Mouse (Mus musculus): ENCODE measurements around the gene Mab21l1.

Gene Mab21l1

DNA sequence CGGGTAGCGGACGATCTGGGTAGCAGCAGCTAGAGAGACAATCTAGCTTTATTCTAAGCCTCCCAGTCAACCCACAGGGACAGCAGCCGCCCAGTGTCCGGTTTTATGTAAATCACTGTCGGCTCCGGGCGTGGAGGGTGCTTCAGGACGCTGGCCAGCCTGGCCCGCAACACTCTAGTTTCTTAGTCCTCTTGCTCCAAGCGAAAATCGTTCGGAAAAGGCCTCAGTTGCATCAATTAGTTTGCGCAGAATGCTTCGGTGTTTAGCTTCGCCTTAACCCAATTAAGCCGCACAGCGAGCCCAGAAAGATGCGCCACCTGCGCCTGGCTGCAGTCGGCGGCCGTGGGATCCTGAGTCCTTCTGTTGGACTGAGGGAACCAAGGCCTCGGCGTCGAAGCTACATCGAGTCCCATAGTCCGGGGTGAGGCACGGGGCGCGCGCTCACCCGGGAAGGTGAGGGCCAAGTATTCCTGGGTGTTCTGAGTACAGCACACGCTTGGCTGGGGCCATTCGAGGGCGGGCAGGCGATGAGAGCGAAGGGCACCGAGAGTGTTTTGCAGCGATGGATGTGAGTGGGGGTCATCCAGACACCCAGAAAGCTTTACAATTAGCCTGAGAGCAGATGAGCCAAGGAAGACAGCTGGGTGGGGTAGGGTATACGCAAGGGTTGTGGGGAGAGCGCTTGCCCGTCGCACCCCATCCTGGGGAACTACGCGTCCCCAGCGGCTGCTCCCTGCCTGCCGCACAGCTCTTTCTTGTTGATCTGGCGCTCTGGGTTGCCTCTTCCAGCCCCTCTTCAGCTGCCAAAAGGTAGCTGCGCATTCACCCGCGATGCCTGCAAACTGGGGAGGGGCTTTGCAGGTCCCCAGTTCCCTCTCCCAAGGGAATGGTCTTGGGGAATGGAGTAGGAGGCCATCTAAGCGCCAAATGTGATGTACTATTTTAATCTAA is 1.9 kb upstream of the Mab21l1 start:
- peak; percentile 63 to 79 for DNase-seq

- peak; percentile 48 to 56 for DNase-seq
Observed at GRCm38 (mm10) chr3:55781429-55782055, 768 bp upstream of the Mab21l1 start.

DNA sequence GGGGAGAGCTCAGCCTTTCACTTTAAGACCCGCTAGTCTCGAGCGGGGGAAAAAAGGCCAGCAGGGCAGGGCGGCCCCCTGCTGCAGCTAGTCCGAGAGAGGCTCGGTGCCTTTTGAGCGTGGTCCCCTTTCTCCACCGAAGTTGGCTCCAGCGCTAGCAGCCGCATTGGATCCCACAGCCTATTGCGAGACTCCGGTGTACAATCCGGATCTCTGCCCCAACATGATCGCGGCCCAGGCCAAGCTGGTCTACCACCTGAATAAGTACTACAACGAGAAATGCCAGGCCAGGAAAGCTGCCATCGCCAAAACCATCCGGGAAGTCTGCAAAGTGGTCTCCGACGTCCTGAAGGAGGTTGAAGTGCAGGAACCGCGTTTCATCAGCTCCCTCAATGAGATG is 461 bp downstream of the Mab21l1 start:
- peak; percentile 56 to 75 for DNase-seq

DNA sequence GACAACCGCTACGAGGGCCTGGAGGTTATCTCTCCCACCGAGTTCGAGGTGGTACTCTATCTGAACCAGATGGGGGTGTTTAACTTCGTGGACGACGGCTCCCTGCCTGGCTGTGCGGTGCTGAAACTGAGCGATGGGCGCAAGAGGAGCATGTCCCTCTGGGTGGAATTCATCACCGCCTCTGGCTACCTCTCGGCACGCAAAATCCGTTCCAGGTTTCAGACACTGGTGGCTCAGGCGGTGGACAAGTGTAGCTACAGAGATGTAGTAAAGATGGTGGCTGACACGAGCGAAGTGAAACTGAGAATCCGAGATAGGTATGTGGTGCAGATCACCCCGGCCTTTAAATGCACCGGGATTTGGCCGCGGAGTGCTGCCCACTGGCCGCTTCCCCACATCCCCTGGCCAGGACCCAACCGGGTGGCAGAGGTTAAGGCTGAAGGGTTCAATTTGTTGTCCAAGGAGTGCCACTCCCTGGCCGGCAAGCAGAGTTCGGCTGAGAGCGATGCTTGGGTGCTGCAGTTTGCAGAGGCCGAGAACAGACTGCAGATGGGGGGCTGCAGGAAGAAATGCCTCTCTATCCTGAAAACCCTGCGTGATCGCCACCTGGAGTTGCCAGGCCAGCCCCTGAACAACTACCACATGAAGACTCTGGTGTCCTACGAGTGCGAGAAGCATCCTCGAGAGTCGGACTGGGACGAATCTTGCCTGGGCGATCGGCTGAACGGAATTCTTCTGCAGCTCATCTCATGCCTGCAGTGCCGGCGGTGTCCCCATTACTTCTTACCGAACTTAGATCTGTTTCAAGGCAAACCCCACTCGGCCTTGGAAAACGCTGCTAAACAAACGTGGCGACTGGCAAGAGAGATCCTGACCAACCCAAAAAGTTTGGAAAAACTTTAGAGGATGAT is 1.1 kb downstream of the Mab21l1 start:
- DNase-seq = peak; percentile 66 to 75

DNA sequence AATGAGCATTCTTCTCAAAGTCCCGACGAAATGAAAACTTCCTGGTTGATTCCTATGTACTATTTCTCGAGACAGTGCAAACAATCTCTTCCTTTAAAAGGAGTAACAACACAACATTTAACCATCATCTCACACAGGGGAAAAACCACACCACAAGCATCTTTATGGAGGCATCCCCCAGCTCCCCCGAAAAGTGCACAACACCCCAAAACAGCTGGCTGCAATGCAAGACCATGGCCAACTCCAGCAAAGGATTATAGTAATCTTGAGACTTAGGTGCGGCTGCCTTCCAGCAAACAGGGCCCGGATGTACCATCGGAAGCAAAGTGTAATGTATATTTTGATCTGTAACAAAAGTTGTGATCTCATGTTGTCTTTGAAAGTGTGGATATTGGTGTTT is 1.8 kb downstream of the Mab21l1 start:
- DNase-seq = no peak

GRCm38 (mm10) chr3:55785266-55785980 is 3.1 kb downstream of the Mab21l1 start:
- DNase-seq = peak in 1 of 2 experiments; percentile 45

DNA sequence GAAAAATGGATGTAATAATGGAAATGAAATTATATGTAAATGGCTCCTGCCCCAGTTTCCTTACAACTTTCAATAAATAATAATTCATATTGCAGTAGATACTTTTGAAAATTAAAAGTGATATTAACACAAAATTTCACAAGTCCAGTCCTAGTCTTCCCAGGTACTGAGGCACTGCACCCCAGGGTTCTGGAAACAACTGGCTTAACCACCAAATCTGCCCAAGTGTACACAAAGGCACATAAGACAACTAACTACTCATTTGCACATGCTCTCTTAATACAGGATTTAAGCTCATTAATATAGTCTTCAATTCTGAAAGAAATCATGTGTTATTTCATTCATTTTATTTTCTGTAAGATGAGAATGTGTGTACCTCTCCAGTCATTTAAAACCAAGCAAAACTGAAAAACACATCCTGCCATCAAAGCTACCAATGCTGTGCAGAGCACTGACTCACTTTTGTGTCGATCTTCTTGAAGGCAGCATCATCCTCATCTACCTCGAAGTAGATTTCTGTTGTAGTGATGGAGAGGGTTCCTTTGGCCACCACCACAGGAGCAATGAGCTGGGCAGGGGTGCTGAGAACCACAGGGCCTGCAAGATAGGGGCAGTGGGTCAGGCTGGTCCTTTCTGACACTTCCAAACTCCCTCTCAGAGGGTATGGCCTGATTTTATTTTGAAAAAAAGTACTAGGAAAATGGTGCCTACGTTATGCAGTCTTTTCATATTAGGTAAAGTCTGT is 3.8 kb downstream of the Mab21l1 start:
- DNase-seq = peak; percentile 22 to 59

DNA sequence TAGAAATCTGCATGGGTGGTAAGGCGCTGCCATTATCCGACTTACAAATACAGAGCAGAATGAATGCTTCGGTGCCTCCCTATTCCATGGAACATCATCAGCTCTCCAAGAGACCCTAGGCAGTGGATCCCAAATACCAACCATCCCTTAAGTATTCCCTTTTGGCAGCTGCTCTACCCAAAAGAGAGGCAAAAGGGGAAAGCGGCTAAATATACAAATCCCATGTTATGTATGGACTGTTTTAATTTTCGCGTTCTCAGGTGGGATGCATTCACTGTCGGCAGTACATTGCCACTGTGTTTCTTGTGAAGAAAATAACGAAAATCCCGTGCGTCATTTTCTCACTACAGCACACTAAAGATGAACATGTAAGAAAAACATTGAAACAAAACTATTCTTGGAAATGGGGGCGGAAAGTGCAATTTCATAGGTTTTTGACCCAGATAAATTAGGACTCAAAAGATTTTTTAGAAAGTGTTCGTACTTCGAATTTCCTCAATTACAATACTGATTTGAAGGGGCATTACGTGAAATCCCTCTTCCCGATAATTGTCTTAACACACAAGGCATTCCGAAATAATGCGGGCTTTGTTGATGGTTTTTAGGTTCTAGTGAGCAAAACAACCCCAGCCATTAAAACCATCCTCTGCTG is 4.7 kb downstream of the Mab21l1 start:
- DNase-seq = peak; percentile 25 to 52

GRCm38 (mm10) chr3:55787487-55788213 is 5.3 kb downstream of the Mab21l1 start:
- peak; percentile 64 to 79 for DNase-seq

DNA sequence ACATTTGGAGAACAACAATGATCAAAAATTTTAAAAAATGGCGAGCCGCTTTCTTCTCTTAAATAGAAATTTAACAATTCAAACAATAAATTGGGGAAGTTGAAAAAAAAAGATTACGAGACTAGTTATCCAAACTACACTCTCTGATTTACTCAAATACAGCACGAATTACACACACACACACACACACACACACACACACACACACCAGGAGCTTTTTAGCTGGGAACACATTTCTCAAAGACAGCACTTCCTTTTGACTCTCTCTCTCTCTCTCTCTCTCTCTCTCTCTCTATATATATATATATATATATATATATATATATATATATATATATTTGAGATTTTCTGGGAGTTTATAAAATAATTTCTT is 5.9 kb downstream of the Mab21l1 start:
- no peak for DNase-seq

DNA sequence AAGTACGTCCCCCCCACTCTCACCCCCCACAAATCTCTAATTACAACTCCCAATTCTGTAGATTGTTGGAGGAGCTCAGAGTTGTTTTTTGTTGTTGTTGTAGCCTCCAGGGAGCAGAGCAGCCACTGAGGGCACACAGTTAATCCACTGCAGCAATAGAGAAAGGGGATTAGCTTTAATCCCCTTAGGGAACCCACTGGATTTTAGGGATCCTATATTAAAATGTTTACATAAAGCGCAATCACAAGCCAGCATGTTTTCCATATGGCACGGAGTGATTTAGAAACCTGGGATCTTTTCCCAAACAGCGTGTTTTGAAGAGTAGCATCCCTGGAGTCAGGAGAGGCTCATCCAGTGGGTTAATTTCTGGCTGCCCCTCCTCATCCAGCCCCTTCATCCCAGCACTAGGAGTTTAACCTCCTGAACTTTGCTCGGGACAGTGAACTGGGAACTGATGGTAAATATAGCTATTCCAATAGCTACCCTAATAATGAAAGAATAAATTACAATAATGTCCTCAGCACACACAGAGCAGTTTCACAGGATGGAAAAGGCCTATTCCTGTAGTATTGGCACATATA is 6.4 kb downstream of the Mab21l1 start:
- peak in 1 of 2 experiments; percentile 32 for DNase-seq

DNA sequence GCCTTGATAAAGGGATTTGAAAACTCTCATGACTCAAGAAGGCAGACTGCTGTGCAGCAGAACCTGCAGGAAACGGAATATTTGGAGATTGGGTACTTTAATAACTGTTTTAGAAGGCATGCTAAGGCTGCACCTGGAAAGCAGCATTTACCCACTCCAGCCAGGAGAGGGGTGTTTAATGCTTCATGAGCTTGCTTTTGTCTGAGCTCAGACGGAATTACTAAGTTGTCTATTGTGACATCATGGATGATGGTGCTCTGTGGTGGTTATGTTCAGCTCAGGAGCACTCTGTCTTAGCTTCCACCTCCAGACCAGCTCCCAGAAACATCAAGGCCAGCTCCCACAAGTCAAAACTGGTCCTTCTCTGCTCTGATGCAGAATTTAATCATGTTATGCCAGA is 7.5 kb downstream of the Mab21l1 start:
- peak; percentile 30 to 36 for DNase-seq

DNA sequence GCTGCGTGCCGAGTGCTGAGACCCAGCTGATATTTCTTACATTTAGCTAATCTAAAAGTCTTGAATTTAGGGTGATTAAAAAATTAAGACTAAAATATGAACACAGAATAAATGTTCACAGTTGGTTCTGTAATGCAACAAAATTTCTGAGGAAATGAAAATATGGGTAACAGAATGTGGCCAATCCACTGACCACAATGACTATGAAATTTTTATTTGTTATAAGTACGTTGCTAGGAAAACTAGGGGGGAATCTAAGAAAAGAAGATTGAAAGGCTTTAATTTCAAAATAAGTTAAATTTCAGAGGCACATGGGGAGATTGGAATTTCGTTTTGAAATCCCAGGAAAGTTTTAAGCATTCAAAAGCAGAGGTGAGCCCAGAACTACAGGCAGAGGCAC is 8.3 kb downstream of the Mab21l1 start:
- DNase-seq = no peak

GRCm38 (mm10) chr3:55792251-55792650 is 9.9 kb downstream of the Mab21l1 start:
- DNase-seq = peak; percentile 43 to 62

DNA sequence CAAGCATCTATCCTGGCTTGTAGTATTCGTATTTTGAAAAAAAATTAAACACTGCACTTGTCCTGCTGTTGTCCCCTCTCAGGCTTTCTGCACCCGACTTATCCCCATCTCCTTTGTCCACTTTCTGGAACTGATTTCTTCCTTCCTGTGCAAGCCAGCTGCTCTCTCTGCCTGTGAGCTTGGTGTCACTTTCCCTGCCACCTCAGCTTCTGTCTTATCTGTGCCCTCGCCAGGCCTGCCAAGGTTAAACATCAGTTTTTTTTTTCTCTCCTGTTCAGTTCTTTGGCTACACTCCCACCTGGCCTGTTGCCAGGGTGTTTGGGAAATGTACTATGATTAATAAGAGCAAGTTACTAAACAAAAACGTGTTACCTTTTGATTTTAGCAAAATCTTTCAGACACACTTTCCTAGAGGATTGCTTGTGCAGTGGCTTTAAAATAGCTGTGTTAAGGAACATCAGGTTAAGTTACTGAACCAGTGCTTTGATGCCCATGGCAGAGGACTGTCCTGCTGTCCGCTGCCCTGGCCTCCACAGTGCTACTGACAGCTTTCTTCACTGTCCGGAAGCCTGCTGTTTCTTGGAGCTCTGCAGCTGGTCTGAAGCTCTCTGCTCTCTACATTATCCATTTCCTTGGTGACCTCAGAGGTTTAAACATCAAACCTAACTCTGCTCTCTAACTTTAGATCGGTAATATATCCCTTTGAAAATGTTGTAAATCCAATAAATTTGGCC is 11.7 kb downstream of the Mab21l1 start:
- DNase-seq = peak; percentile 57 to 73

GRCm38 (mm10) chr3:55794768-55795167 is 12.5 kb downstream of the Mab21l1 start:
- no peak for DNase-seq

GRCm38 (mm10) chr3:55814993-55815625 is 32.8 kb downstream of the Mab21l1 start:
- no peak for DNase-seq

DNA sequence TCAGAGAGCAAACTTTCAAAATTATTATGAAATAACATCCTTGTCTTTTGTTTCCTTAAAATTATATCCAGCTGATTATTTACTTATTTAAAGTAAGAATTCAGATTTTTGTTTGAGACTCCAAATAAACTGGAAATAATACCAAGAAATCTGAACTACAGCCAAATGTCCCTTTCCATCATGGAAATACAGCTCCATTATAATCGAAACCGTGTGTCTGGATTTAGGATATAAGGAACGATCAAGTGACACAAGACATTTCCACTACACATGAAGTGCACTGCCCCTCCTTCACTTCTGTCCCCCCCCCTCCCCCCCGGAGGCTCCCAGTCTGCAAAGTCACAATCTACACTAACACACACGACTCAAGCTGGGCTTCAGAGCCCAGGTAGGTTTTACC is 33.8 kb downstream of the Mab21l1 start:
- DNase-seq = no peak
